Mouse (Mus musculus) adrenal gland, postnatal 36 days (tissue): ENCODE data around the gene Slc26a9. TPM values are rescaled to one million over a fixed set of nuclear protein-coding genes. Genes with fewer than 3 reads are reported as not detected.

Experiments used
- DNase-seq, 2 experiments: peaks; one replicate each; pipeline ENCODE4 v3.0.0; 2021; ENCODE audit warnings: mixed read lengths in 1 of 2
- total RNA-seq, 2 experiments: library from RNA; stranded (reverse); gene quantifications; 2 replicates each; pipeline ENCODE4 v1.2.3; 2021

The Slc26a9 gene
- total RNA-seq, 2 experiments from 2014 or later: not detected

GRCm38 (mm10) chr1:131736494-131736893 is 7.3 kb upstream of the Slc26a9 start:
- DNase-seq: peak in 1 of 2 experiments; percentile 21

DNA sequence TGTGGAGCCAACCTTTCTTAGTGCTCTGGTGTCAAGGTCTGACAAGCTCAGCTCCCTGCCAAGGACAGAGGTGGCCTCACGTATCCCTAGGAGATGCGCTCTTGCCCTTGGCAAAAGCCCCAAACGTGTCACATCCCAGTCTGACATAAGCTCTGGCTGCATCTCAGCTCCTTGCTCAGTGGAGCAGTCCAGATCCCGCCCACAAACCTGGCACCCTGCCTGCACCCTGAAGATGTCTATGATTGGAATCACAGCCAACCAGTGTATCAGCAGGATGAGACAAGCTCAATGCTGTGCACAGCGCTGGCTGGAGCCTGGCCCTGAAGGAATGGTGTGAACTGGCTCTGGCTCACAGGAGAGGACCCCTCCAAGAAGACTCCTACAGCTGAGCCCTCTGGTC is 6.6 kb upstream of the Slc26a9 start:
- peak; percentile 96 to 97 for DNase-seq

GRCm38 (mm10) chr1:131738760-131739159 is 5.1 kb upstream of the Slc26a9 start:
- DNase-seq: no peak

DNA sequence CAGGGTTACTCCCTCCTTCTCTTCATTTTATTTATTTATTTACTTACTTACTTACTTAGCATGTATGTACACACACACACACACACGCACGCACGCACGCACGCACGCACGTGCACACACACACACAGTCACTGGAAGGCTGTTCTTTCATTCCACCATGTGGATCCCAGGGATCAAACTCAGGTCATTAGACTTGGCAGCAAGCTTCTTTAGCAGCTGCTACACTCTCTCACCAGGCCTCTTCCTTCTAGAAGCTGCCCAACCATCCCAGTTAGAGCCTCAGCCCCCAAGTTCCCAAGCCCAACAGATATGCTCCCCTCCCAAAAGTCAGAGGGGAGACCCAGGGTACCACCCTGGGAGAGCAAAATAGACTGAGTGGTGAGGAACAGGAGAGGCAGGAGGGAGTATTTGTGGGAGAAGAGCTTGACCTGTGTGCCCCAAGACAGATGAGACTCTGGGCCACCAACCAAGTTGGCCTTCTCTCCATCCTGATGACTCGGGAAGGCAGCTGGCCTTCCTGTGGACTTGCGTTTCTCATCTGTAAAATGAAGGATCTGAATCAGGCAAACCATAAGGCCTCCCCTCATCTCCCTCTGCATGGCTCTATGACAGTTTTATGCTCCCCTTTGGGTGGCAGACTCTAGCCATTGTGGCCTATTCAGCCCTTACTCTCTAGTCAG is 4.2 kb upstream of the Slc26a9 start:
- DNase-seq: no peak

- no peak for DNase-seq
Measured at GRCm38 (mm10) chr1:131745391-131745790, 1.6 kb downstream of the Slc26a9 start.

DNA sequence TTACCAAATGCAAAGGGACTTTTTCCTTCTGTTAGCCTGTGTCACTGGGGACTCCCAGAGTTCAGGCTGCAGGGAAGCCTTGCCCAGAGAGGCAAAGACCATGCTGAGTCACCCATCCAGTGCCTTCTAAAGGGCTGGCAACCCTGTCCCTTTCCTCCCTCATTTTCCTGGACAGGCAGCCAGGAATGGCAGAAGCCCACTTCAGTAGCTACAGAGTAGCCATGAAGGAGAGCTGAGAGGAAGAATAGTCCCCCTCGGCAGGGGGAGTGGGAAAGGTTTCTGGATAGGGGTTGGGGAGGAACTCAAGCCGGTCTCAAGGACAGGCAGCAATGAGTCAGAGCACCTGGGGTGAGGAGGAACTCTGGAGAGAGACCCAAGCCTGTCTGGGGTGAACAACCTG is 3.9 kb downstream of the Slc26a9 start:
- DNase-seq: peak; percentile 52 to 57

DNA sequence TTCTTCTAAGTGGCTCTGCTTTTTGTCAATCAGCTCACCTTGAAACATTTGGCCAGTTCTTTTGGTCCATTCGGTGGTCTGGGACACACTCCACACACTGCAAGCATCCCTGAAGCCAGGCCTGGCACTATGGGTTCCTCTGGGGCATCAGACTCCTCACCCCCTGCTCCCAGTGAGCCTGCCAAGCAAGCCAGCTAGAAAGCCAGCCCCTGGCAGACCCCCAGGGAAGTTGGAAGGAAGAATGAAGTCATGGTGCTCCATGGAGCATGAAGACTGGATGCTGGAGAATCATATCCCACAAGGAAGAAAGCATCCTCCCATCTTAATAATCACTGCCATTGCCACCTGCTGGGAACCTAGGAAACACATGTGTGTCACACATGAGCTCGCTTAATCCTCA is 4.8 kb downstream of the Slc26a9 start:
- no peak for DNase-seq

- no peak for DNase-seq
Measured at GRCm38 (mm10) chr1:131749706-131750545, 6.1 kb downstream of the Slc26a9 start.

- no peak for DNase-seq
Measured at GRCm38 (mm10) chr1:131751181-131751890, 7.5 kb downstream of the Slc26a9 start.

DNA sequence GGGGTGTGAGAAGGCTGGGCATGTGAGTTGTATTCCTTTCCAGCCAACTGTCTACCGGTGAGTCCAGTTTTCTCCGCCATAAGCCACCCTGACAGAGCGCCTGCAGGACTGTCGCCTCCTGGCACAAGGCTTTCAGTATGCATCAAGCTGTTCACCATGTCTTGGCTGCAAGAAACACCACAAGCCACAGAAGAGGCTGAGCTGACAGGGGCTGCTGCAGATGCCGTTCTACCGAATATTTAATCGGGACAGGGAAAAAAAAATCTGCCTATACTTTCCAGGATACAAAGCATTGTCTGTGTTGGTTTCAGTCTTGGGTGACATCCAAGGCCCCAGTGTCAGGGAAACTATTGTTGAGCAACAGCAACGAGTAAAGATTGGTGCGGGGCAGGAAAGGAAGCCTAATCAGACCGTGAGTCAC is 8.1 kb downstream of the Slc26a9 start:
- peak; percentile 57 to 76 for DNase-seq

DNA sequence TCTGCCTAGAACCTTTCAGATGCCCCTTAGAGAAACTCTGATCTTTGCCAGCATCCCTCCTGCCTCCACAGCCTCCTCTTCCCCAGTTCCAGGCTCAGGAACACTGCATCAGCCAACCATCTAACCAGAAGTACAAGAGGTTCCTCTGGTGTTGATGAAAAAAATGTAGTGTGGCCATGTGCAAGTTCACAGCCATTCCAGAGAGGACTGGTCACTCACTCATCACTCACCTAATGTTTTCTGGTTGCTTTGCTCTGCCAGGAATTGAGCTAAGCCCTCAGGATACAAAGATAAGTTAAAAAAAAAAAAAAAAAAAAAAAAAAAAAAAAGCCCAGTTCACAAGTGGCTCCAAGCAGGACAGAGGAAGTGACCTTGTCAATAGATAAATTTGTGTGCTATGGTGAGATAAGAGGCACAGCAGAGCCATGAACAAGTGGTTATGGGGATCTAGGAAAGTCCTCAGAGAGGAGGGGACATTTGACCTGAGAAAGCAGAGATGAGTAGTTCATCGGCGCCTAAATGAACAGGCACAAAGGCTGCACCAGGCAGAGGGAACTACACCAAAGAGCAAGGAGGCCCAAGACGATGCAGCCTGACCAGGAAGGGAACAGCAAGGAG is 10.5 kb downstream of the Slc26a9 start:
- DNase-seq: no peak

GRCm38 (mm10) chr1:131754916-131755315 is 11.1 kb downstream of the Slc26a9 start:
- DNase-seq: peak; percentile 89 to 92

DNA sequence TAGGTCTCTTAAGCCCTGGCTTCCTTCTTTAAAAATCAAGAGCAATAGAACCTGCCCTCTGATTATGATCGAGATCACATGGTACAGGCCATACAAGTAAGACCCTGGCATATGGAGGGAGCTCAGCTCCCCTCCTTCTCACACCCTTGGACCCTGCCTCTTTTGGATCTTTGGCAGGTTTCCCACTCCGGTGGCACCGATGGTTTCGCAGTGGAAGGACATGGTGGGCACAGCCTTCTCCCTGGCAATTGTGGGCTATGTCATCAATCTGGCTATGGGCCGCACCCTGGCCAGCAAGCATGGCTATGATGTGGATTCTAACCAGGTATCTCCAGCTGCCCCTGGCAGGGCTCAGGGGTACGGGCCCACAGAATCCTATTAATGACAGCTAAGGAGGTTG is 13.4 kb downstream of the Slc26a9 start:
- DNase-seq: no peak

DNA sequence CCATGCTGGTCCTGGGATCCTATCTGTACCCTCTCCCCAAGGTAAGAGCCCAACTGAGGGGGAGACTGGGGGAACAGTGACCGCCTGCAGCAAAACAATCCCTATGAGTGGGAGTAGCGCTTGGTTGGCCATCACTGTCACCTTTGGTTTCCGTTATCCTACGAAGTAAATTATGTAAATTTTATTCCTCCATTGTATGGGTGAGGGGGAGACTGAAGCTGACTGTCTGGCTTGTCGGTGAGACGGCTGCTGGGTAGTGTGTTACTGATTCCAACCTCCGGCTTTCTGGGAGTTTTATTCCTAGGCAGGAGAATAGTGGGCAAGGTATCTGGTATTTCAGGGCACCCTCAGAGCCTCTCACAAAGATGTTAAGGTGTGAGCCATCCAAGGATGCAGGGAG is 15.0 kb downstream of the Slc26a9 start:
- no peak for DNase-seq

GRCm38 (mm10) chr1:131759667-131760427 is 16.0 kb downstream of the Slc26a9 start:
- no peak for DNase-seq

DNA sequence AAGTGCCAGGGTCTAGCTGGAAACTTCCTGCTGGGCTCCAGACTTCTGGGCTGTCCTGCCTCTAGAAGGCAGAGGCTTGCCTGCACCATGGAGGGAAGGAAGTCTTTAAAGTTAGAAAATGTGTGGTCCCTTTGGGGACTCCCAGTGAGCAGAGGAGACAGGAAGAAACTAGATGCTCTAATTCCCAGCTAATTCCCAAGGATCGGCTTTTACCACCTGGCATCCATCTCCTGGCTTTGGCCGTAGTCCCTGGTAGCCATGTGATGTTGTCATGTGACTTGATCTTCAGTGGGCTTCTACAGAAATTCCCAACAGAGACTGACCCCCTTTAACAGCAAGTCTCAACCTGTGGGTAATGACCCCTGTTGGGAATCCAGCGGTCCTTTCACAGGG is 16.6 kb downstream of the Slc26a9 start:
- no peak for DNase-seq

DNA sequence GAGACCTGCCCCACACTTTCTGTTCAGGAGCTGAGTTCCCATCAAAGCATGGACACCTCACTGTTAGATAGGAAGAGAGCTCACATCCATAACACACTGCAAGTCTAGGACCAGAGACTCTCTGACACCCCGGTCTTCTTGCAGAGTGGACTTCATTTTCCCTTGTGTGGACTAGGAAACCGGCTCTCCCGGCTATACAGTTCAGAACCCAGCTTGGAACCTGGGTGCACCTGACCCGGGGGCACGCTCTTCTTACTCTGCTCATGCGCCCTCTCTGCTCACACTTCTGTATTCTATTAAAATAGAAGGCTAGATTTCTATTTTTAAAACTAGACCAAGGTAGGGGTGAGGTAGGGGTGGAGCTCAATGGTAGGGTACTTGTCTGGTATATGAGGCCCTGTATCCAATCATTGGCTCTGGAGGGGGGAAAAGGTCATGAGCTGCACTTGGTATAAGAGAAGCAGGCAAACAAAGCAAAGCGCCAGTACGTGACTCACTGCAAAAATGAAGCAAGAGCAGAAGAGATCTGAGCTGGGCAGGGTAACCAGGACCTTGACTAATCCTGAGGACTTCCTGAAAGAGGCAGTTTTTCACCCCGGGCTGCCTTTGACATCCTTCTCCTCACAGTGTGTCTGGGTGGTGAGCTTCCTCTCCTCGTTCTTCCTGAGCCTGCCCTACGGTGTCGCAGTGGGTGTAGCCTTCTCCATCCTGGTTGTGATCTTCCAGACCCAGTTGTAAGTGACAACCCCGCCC is 17.4 kb downstream of the Slc26a9 start:
- peak; percentile 54 to 71 for DNase-seq

DNA sequence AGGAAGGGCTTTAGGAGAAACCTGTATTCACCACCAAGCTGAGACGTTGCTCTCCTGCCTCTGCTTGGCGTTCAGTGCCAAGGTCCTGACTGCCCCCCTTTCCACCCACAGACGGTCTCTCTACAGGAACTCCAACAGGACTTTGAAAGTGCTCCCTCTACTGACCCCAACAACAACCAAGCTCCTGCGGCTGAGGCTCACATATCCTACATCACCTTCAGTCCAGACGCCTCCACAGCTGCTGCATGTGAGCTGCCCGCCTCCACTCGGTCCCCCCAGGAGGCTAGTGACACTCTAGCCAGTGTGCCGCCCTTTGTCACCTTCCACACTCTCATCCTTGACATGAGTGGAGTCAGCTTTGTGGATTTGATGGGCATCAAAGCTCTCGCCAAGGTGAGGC is 19.9 kb downstream of the Slc26a9 start:
- no peak for DNase-seq

GRCm38 (mm10) chr1:131764581-131765338 is 20.9 kb downstream of the Slc26a9 start:
- peak in 1 of 2 experiments; percentile 38 for DNase-seq
